Mouse (Mus musculus): ENCODE measurements around the gene Itpr1.

Gene Itpr1

DNA sequence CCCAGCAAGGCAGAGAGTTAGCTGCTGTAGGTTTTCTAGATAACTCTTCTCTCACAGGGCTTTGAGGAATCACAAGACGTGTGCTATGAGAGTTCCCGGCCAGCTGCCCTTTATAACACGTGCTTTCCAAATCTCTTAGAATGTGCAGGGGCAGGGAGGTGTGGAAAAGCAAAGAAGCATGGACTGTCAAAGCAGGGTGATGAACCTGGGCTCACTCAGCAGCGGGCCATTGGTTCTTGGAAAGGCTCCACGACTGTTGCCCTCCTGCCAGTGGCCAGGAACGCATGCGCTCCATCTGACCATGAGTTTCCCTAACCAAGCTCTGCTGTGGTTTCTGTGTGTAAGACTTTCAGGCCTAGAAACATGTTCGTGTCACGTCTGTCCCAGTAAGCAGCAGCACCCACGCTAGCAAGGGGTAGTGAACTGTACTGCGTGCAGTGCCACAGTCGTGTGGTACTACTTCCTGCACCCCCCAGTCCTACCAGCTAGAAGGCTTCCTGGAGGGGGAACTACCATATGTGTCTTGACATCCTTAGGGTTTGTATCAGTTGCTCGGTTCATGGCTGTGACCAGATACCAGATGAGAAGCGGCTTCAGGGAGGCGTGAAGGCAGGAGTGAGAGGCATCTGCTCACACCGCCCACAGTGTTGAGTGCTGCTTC lies 311.2 kb downstream of the Itpr1 start:
- no peak for DNase-seq

GRCm38 (mm10) chr6:108524617-108525010 lies 311.7 kb downstream of the Itpr1 start:
- no peak for DNase-seq

- DNase-seq: no peak
Observed at GRCm38 (mm10) chr6:108527560-108527959, 314.7 kb downstream of the Itpr1 start.

DNA sequence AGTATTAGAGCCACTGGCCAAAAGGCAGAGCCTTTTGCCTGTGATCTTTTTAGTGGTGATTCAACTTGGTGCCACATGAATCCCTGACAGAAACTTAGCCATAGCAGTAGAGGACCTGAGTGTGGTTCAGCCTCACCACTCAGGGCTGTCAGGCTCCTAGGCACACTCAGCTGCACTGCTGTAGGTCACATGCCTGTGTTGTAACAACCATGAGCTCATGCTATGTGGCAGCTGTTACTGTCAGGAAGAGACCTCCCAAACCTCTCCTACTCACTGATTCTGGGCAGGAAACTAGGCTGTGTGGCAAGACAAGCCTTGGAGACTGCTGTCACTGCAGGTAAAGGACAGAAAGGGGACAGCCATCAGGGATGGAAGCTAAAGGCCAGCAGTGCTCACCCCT lies 315.1 kb downstream of the Itpr1 start:
- peak; percentile 46 for DNase-seq

DNA sequence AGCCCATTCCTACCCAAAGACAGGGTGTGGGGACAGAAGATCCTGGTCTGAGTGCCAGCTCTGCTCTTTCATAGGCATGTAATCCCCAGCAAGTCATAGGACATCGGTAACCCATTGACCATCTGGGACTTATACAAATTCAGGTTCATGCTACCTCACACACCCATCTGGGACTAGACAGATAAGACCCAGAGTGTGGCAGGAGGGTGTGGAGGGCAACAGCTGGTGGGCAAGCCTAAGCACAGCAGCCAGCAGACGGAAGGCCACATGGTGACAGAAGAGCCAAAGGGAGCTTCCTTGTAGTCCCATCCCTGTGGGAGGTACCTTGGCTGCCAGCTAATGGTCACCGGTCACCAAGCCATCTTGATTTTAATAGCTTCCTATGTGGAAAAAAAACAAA lies 316.3 kb downstream of the Itpr1 start:
- DNase-seq: no peak

DNA sequence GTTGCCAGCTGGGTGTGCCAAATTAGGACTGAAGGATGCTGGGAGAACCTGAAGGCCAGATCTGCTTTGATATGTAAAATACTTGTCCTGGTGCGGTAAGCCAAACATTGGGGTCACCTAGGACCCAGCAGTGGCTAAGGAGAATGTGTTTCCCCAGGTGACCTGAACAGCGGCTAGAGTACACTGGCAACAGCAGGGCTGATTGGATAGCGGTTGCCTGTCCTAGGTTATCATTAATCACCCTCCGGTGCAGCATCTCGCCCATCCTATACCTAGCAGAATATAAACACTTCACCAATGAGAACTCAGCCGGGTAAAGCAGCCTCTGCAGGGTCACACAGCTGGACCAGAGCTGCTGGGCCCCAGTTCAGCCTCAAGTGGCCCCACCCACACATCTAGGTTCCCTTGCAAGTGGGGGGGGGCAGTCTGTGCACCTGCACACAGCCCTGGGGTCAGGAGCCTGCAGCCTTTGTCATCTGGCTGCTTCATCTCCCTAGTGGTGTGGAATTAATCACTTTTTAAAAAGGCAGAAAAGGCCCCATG lies 318.0 kb downstream of the Itpr1 start:
- DNase-seq: no peak

- peak; percentile 51 for DNase-seq
Observed at GRCm38 (mm10) chr6:108531324-108532311, 318.7 kb downstream of the Itpr1 start.

GRCm38 (mm10) chr6:108532486-108533179 lies 319.7 kb downstream of the Itpr1 start:
- peak; percentile 67 for DNase-seq

- DNase-seq: no peak
Observed at GRCm38 (mm10) chr6:108534139-108534538, 321.2 kb downstream of the Itpr1 start.

GRCm38 (mm10) chr6:108534596-108534995 lies 321.7 kb downstream of the Itpr1 start:
- DNase-seq: peak; percentile 22

- DNase-seq: no peak
Observed at GRCm38 (mm10) chr6:108535309-108535708, 322.4 kb downstream of the Itpr1 start.

GRCm38 (mm10) chr6:108536546-108537317 lies 323.8 kb downstream of the Itpr1 start:
- peak; percentile 58 for DNase-seq

- no peak for DNase-seq
Observed at GRCm38 (mm10) chr6:108538406-108538805, 325.5 kb downstream of the Itpr1 start.

DNA sequence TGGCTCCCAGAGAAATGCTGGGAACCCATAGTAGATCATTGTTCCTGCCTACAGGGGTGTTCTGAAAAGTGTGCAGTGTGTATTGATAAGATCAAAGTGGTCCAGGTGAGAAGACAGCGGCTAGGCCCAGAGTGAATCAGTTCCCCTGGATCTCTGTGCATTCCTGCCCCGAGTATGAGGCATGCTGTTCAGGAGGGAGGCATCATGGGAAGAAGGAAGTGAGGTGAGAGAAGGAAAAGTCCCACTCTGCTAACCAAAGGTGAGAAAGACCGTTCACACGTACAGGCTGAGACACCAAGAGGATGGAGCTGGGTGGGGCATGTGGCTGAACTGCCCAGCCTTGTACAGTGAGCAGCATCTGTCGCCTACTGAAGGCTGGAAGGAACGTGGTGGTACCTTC lies 327.5 kb downstream of the Itpr1 start:
- DNase-seq: no peak

DNA sequence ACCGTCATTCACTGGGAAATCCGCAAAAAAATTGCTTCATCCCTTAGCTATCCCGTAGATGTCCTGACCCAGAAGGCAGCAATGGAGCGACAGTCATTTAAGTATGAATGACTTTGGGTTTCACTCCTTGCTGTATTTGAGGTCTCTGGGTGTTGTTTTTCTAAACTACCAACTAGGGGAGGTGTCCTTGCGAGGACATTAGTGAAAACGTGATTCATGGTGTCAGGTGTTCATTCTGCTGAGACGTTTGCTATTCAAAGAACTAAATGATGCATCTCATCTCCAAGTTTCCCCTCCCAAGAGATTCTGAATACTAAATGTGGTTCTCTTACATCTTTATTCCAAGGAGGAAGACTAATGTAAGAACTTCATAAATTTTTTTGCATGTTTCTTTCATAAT lies 332.0 kb downstream of the Itpr1 start:
- no peak for DNase-seq

- no peak for DNase-seq
Observed at GRCm38 (mm10) chr6:108545464-108545863, 332.6 kb downstream of the Itpr1 start.

DNA sequence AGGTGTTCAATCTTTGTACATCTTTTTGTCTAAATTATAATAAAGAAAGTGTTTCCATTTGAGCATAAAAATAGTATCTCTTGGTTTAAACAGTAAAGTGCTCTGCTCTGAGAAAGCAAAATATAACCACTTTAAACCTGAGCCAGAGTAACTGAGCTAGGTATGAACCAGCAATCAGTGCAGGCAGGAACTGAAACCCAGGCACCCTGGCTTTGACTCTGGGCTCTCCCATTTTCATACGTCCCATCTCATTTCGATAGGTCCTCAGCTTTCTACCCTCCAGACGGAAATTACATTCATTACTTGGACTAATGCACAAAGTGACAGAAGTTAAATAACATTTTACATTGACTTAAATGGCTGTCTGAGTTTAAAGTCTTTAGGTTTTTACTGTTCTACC lies 335.5 kb downstream of the Itpr1 start:
- no peak for DNase-seq

- DNase-seq: no peak
Observed at GRCm38 (mm10) chr6:108549495-108549935, 336.6 kb downstream of the Itpr1 start.

DNA sequence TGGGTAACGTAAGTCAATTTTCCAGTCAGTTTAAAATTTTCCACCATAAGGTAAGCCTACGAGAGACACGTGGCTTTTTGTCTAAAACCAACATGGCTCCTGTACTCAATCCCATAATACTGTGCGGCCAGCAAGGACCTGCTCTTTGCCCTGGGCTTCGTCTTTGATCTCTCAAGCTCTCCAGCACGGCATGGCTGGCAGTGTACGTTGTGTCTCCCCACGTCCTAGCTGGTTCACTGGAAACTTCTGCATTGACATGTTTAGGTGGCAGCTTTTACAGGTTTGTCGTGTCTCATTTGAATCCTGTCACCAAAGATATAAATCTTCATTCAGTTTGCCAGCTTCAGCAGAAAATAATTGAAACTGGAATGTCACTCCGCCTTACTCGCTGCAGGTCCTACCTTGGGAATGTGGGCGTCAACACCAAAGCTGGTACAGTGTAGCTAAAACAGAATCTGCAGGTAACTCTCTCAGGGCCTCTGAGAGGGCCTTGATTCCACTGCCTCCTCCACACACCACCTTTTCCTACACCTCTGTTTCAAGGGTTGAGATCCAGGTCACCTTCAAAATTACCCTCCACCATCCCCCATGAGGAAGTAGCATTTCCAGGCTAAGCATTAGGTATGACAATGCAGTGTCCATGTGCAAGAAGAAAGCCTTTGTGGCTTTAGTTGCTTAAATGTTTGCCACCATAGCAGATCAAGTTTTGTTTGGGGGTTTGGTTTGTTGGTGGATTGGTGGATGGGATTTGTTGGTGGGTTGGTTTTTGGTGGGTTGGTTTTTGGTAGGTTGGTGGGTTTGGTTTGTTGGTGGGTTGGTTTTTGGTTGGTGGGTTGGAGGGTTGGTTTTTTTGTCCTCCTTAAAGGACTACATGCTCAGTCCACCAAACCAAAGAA lies 339.1 kb downstream of the Itpr1 start:
- no peak for DNase-seq

DNA sequence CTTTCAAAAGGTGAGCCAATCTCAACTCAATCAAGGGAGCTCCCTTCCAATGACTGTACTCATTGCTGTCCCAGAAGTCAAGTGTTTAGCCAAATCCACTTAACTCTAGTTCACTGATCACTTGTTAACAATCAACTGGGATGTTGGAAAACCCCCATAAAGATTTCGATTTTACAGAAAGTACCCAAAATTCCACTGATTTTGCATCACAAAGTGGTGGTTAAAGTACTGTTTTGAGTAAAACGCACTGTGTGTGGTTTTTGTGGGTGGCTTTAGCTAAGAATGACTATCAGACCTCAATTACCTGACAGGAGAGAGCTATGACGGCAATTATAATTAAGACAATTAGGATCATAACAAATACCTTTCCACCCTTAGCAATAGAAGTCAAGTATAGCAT lies 340.1 kb downstream of the Itpr1 start:
- no peak for DNase-seq

DNA sequence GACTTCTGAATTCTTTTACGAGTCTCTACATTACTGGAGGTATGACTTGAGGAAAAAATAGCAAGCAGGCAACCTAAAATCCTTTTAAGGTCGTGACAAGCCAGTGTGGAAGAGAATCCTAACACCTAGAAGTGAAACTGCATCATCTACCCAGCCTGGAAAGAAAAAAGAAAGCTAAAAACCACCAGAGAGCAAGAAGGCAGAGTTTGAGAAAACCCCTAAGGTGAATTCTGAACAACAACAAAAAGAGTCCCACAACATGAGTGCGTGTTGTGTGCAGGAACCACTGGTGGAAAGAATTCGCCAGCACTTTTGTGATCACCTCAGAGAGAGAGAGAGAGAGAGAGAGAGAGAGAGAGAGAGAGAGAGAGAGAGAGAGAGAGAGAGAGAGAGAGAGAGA lies 340.6 kb downstream of the Itpr1 start:
- DNase-seq: no peak
